Mouse (Mus musculus) hindbrain, embryonic 14.5 days (tissue): Measurements from ENCODE around the gene Traf1. TPM values are rescaled to one million over a fixed set of nuclear protein-coding genes. Genes with fewer than 3 reads are reported as not detected.
A peak's percentile ranks its signal among the peaks of the same experiment; 100 is the strongest.

Experiments used
- ATAC-seq: fragments of 200-750 bp; cut with Nextera tagmentation; 2 replicates; pipeline ENCODE4 v1.8.0; 2017; ENCODE audit warnings: moderate number of reproducible peaks, mild to moderate bottlenecking, moderate TSS enrichment, moderate library complexity; ENCODE audit not compliant: low FRiP score
- DNase-seq: peaks from one replicate; pipeline ENCODE4 v3.0.0-alpha.2; 2015; ENCODE audit warnings: low spot score
- H3K27ac ChIP-seq: fragments of 300-500 bp; sonication (generic); 2 replicates; pipeline ENCODE4 v1.5.1; 2014; ENCODE audit warnings: mild to moderate bottlenecking, moderate library complexity
- H3K27me3 ChIP-seq: fragments of 300-500 bp; sonication (generic); 2 replicates; pipeline ENCODE4 v1.6.1; 2014; ENCODE audit warnings: mild to moderate bottlenecking, low read length, mixed read lengths; ENCODE audit not compliant: control insufficient read depth, insufficient read depth
- H3K36me3 ChIP-seq: fragments of 300-500 bp; sonication (generic); replicated peaks from 2 replicates; pipeline ENCODE4 v1.6.1; 2014; ENCODE audit not compliant: control insufficient read depth, insufficient read depth
- H3K4me1 ChIP-seq: fragments of 300-500 bp; sonication (generic); replicated peaks from 2 replicates; pipeline ENCODE4 v1.6.1; 2014; ENCODE audit warnings: antibody characterized with exemption, low read length, mixed read lengths; ENCODE audit not compliant: control insufficient read depth, insufficient read depth
- H3K4me2 ChIP-seq: fragments of 300-500 bp; sonication (generic); replicated peaks from 2 replicates; pipeline ENCODE4 v1.6.1; 2014; ENCODE audit warnings: mild to moderate bottlenecking, moderate library complexity
- H3K4me3 ChIP-seq: fragments of 300-500 bp; sonication (generic); replicated peaks from 2 replicates; pipeline ENCODE4 v1.5.1; 2014; ENCODE audit warnings: mild to moderate bottlenecking, low read length
- H3K9ac ChIP-seq: fragments of 300-500 bp; sonication (generic); 2 replicates; pipeline ENCODE4 v1.6.1; 2014
- H3K9me3 ChIP-seq: fragments of 300-500 bp; sonication (generic); 2 replicates; pipeline ENCODE4 v1.6.1; 2016; ENCODE audit warnings: low read length; ENCODE audit not compliant: control insufficient read depth
- WGBS: fragments of 180-500 bp; shearing (Covaris S2); extraction: QIAGEN DNeasy Blood & Tissue Kit; methylation state at CpG from one replicate; pipeline ENCODE4 v1.1.7; 2014; 5-methylcytosine and 5-hydroxymethylcytosine counted together
- polyA plus RNA-seq: library from polyadenylated mRNA; unstranded; fragments of >200 nt; fragmentation: Nextera tagmentation; extraction: Ambion mirVana; gene quantifications from 2 replicates; pipeline ENCODE4 v1.2.1, GENCODE M21; 2014

Traf1 gene
- polyA plus RNA-seq, 1 experiment from 2014 or later: 2.0 TPM

GRCm38 (mm10) chr2:34937460-34937859 lies 24.1 kb downstream of the Traf1 start:
- no peak overlapping the region for H3K27ac ChIP-seq
- no peak for ATAC-seq
- 55% methylated on average over 5 of the region's 5 CpGs for WGBS

GRCm38 (mm10) chr2:34927320-34927719 lies 34.3 kb downstream of the Traf1 start:
- Histone ChIP-seq H3K27ac (no peak overlapping the region), H3K27me3 (no peaks in the 10 kb centered on the region), H3K9me3 (no peaks in the 10 kb centered on the region), H3K4me1 (no peaks in the 10 kb centered on the region), H3K36me3 (no peaks in the 10 kb centered on the region), H3K4me3 (no peak overlapping the region), H3K4me2 (no peak overlapping the region), H3K9ac (no peak overlapping the region)
- WGBS: 89% methylated on average over 5 of the region's 5 CpGs
- ATAC-seq: no peak
- no peak for DNase-seq

More at GRCm38 (mm10) chr2:34937460-34937859, 24.1 kb downstream of the Traf1 start:
- Histone ChIP-seq H3K27me3 (no peaks in the 10 kb centered on the region), H3K36me3 (no peaks in the 10 kb centered on the region), H3K4me1 (0 out of 2 replicates have a peak, but pooled peaks cover 2% of the 10 kb centered on the region), H3K4me3 (no peak overlapping the region), H3K4me2 (no peak overlapping the region), H3K9me3 (no peaks in the 10 kb centered on the region), H3K9ac (no peak overlapping the region)
- no peak for DNase-seq

- ATAC-seq: no peak
- Histone ChIP-seq H3K9me3 (no peaks in the 10 kb centered on the region), H3K9ac (no peak overlapping the region), H3K4me1 (no peaks in the 10 kb centered on the region), H3K36me3 (no peaks in the 10 kb centered on the region), H3K27me3 (no peaks in the 10 kb centered on the region), H3K27ac (no peak overlapping the region), H3K4me3 (no peak overlapping the region), H3K4me2 (no peak overlapping the region)
- 29% methylated on average over 2 of the region's 2 CpGs for WGBS
- no peak for DNase-seq
These were observed 38.8 kb downstream of the Traf1 start for GRCm38 (mm10) chr2:34922729-34923128.

- H3K4me2 ChIP-seq: no peak overlapping the region
- 67% methylated on average over 2 of the region's 2 CpGs for WGBS
- DNase-seq: no peak
- H3K36me3 ChIP-seq: no peaks in the 10 kb centered on the region
- no peaks in the 10 kb centered on the region for H3K4me1 ChIP-seq
- H3K27me3 ChIP-seq: no peaks in the 10 kb centered on the region
- ATAC-seq: no peak
- H3K9ac ChIP-seq: no peak overlapping the region
- H3K4me3 ChIP-seq: no peak overlapping the region
- no peaks in the 10 kb centered on the region for H3K9me3 ChIP-seq
- H3K27ac ChIP-seq: no peak overlapping the region
These were observed 41.4 kb downstream of the Traf1 start for GRCm38 (mm10) chr2:34920144-34920543.

GRCm38 (mm10) chr2:34915103-34915502 lies 46.5 kb downstream of the Traf1 start:
- 0 out of 2 replicates have a peak, but pooled peaks cover 6% of the 10 kb centered on the region for H3K4me1 ChIP-seq
- H3K9ac ChIP-seq: no peak overlapping the region
- no peak overlapping the region for H3K4me2 ChIP-seq
- no peak overlapping the region for H3K27ac ChIP-seq
- no peak overlapping the region for H3K4me3 ChIP-seq
- ATAC-seq (no peak), DNase-seq (no peak)
- H3K27me3 ChIP-seq: peaks cover 21% of the 10 kb centered on the region
- no peaks in the 10 kb centered on the region for H3K36me3 ChIP-seq
- 47% methylated on average over 2 of the region's 2 CpGs for WGBS
- no peaks in the 10 kb centered on the region for H3K9me3 ChIP-seq

- Histone ChIP-seq H3K4me1 (0 out of 2 replicates have a peak, but pooled peaks cover 6% of the 10 kb centered on the region), H3K27me3 (peaks cover 21% of the 10 kb centered on the region), H3K4me2 (no peak overlapping the region), H3K4me3 (no peak overlapping the region), H3K36me3 (no peaks in the 10 kb centered on the region), H3K27ac (no peak overlapping the region), H3K9me3 (no peaks in the 10 kb centered on the region), H3K9ac (peak overlapping the region; percentile 60; the same call in 1 of the 2 replicates)
- no peak for DNase-seq
- WGBS: 12% methylated on average over 2 of the region's 2 CpGs
- peak; percentile 2; the same call in 1 of the 2 replicates for ATAC-seq
These were observed 46.8 kb downstream of the Traf1 start for GRCm38 (mm10) chr2:34914823-34915082.

- 0 out of 2 replicates have a peak, but pooled peaks cover 6% of the 10 kb centered on the region for H3K4me1 ChIP-seq
- WGBS: 2% methylated on average over 42 of the region's 50 CpGs
- ATAC-seq (peak; percentile 68), DNase-seq (peak; percentile 36)
- no peaks in the 10 kb centered on the region for H3K36me3 ChIP-seq
- H3K27me3 ChIP-seq: peaks cover 21% of the 10 kb centered on the region
- H3K9ac ChIP-seq: peak overlapping the region; percentile 60
- peak overlapping the region; percentile 50 for H3K4me3 ChIP-seq
- no peak overlapping the region for H3K27ac ChIP-seq
- H3K9me3 ChIP-seq: no peaks in the 10 kb centered on the region
- H3K4me2 ChIP-seq: peak overlapping the region; percentile 95
These were observed 47.3 kb downstream of the Traf1 start for GRCm38 (mm10) chr2:34914069-34914822.

GRCm38 (mm10) chr2:34913218-34914068 lies 48.1 kb downstream of the Traf1 start, which contains the start of gene Phf19:
Gene Phf19, minus strand, starts transcription at chr2:34914026.
- no peak within 1 kb of the TSS for H3K27ac ChIP-seq
- no peaks in the 10 kb centered on the region for H3K9me3 ChIP-seq
- ATAC-seq (peak; percentile 39; the same call in 1 of the 2 replicates), DNase-seq (no peak)
- H3K9ac ChIP-seq: peak within 1 kb of the TSS; percentile 60
- H3K4me3 ChIP-seq: peak within 1 kb of the TSS; percentile 50
- peak within 1 kb of the TSS; percentile 95 for H3K4me2 ChIP-seq
- WGBS: under 1% methylated on average over 61 of the region's 64 CpGs
- no peaks in the 10 kb centered on the region for H3K36me3 ChIP-seq
- peaks cover 21% of the 10 kb centered on the region for H3K27me3 ChIP-seq
- 0 out of 2 replicates have a peak, but pooled peaks cover 6% of the 10 kb centered on the region for H3K4me1 ChIP-seq

GRCm38 (mm10) chr2:34912613-34913012 lies 49.0 kb downstream of the Traf1 start:
- ATAC-seq (no peak), DNase-seq (no peak)
- Histone ChIP-seq H3K27me3 (peaks cover 21% of the 10 kb centered on the region), H3K4me2 (peak overlapping the region; percentile 95; the same call in 1 of the 2 replicates), H3K4me1 (0 out of 2 replicates have a peak, but pooled peaks cover 6% of the 10 kb centered on the region), H3K36me3 (no peaks in the 10 kb centered on the region), H3K9me3 (no peaks in the 10 kb centered on the region), H3K4me3 (no peak overlapping the region; the same call in 1 of the 2 replicates), H3K9ac (no peak overlapping the region), H3K27ac (no peak overlapping the region)
- WGBS: 47% methylated on average over 7 of the region's 7 CpGs
